Mouse (Mus musculus) frontal cortex, adult (tissue): Measurements from ENCODE around the gene Ogdh.
"Not testable (repeated sequence)": the region's sequence is repeated elsewhere in the genome, so short reads cannot be mapped to it uniquely, and the experiment has no call there.

ENCODE experiments used
- ATAC-seq: cut with Nextera tagmentation; 2 replicates; pipeline ENCODE4 v1.9.2; 2017; ENCODE audit warnings: mild to moderate bottlenecking, moderate library complexity, mixed read lengths; ENCODE audit not compliant: low TSS enrichment

The Ogdh gene

DNA sequence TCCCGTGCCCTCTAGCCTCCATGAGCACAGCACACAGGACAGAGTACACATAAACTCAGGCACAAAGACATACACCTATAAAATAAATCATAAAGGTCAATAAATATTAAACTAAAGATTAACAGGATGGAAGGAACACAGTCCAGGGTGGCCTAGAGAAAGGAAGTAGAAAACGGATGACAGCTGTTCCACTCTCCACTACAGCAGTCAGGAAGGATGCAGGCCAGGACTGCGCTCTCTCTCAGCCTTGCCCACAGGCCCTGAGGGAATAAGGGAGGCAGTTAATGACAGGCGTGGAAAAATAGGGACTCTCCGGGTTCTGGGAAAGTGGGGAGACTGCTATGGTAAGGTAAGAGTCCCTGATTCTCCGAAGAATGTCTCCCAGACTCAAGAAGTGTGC lies 75.0 kb downstream of the Ogdh start:
- no peak for ATAC-seq

DNA sequence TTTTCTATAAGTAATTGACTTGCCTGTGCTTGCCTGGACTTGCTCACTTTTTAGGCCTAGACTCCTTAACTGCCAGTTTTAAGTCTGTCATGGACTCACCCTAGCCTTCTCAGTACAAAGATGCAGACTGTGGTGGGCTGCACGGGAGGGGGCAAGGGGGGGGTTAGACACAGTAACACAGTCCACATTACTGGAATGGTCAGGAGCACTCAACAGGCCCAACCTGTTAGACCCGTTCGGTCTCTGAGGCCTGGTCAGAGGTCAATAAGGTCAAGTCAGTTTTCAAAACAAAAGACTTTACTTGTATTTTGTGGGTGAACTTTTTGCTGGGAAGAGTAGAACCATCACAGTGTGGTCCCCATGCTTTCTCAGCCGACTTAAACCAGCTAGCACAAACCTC lies 75.7 kb downstream of the Ogdh start:
- no peak for ATAC-seq

DNA sequence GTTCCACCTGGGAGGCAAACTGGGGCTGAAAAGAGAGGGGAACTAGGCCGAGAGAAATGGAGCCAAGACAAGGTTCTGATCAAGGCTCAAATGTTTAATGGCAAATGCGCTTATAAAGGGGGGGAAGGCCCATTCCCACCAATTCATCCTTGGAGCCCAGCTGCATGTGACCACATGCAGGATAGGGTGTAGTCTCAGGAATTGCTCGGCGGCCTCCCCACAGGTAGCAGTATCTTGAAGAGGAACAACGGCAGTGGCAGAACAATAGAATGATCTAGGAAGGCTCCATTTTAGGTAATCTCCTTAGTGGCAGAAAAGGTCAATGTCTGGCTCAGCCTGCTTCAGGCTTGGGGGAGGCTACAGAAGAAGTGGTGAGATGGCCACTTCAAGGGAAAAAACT lies 76.6 kb downstream of the Ogdh start:
- ATAC-seq: not testable (repeated sequence)

DNA sequence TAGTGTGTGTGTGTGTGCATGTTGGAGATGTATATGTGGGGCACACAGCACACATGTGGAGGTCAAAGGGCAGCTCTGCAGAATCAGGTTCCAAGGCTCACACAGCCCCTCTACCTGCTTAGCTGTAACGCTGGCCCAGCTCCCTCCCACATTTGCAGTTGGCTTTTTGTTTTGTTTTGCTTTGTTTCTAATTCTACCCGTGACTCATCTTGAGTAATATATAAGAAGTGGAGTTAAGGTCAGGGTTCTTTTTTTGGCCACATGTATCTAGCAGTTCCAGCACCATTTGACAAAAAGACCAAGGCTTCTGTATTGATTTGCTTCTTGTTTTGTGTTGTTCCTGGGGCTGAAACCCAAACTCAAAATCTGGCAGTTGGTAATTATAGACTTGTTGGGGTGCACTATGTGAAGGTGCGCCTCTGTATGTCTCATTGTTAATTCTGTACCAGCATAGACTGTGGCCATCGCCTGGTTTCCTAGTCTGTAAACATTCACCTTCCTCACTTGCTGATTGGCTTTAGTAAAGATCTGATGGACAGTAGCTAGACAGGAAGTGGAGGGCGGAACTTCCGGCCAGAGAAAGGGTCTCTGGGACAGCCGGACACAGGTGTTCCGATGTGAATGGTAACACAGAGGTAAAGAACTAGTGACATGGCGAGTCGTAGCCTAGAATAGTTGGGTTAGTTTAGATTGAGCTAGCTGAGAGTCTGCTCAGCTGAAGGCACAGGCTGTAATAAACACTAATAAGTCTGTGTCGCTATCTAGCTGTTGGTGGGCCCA lies 80.1 kb downstream of the Ogdh start:
- ATAC-seq: no peak

DNA sequence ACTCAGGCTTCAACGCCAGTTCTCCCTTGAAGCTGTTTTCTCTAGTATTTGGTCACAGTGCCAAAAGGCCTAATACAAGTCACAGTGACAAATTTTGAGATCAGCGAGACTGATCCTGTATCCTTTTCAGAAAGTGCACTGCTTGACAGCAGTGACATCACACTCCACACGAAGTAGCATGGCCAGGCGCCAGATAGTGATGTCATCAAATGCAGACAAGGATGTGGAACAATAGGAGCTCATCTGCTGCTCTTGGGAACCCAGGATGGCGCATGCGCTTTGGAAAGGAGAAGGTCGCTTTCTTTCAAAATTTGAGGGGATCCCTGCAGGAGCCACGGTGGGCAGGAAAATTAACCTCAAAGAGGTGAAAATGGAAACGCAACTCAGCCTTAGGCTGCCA lies 81.4 kb downstream of the Ogdh start:
- ATAC-seq: no peak

DNA sequence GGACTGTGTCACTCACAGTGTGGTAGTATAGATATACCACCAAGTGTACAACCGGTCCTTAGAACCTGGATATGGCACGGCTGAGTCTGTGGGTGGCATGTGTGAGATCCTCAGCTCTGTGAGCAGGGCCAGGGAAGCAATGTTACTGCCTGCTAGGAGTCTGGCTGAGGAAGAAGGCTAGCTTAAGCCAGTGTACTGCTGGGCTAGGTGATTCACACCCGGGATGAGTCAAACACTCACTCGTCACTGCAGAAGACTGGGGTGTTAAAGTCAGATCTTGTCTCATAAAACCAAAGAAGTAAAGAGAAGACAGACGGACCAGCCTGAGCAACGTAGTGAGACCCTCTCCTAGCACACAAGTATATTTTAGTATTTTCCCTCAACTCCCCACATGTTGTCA lies 89.5 kb downstream of the Ogdh start:
- ATAC-seq: peak; percentile 69; the same call in 1 of the 2 replicates

DNA sequence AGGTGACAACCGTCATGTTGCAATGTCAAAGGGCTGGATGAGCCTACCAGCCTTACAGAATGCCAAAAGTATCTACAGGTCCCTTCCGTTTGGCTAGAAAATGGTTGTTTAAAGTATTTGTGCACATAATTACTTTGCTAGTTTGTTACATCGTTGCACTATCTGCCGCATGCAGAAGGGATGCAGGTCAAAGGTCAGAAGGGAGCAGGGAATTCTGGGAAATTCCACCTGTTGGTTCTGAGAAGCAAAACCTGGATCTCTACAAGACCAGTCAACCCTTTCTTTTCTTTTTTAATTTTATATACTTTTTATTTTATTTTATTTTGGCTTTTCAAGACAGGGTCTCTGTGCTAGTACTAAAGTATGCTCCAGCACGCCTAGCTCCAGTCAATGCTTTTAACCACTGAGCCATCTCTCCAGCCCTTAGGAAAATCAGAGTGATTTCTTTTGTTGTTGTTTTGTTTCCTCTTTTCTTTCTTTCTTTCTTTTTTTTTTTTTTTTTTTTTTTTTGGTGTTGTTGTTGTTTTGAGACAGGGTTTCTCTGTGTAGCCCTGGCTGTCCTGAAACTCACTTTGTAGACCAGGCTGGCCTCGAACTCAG lies 96.8 kb downstream of the Ogdh start:
- no peak for ATAC-seq

DNA sequence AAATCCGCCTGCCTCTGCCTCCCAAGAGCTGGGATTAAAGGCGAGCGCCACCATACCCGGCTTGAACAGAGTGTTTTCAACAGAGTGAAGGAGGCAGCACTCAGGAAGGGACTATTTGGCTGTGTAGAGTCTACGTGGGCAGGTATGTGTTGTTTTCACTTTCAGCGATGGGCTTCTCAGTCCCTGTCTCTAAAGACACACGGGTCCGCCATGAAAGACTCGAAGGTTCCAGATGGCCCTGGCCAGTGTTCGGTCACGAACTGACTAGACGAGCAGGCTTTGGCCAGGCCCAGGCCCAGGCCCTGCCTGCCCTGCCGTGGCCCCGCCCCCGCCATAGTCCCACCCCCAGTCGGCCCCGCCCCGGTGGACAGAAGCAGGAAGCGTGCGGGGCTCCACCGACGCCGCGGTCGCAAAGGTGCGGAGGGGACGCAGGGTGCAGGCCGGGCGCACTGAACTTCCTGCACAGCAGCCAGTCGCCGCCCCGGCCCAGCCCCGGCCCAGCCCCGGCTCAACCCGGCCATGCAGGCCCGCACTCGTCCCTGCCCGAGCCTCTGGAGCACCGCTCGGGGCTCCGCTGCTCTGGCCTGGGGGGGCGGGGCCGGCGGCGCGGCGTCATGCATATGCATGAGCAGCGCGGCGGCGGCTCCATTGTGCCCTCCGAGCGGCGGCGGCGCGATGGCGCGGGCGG lies 97.4 kb downstream of the Ogdh start, which contains the start of gene Zmiz2:
Zmiz2 (plus strand) TSS at position 349 of the 688 bp plus-strand sequence.
- ATAC-seq: peak; percentile 94

DNA sequence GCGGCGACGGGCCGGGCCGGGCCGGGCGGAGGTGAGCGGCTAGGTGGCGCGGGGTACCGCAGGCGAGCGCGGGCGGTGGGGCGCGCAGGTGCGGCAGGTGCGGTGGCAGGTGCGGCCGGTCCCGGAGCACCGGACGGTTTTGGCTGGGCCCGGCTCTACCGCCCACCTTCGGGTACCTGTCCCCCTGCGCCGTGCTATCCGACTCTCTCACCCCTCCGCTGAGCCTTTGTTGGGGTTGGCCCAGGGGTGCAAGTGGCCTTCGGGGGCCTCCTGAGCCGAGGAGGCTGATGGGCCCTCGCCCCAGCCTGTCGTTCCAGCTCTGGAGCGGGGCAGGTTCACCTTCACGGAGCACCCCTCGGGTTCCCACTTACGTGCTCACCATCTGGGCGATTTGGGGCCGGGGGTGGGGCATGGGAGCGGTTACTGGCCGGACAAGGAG lies 98.1 kb downstream of the Ogdh start:
- ATAC-seq: peak; percentile 24; the same call in 1 of the 2 replicates

DNA sequence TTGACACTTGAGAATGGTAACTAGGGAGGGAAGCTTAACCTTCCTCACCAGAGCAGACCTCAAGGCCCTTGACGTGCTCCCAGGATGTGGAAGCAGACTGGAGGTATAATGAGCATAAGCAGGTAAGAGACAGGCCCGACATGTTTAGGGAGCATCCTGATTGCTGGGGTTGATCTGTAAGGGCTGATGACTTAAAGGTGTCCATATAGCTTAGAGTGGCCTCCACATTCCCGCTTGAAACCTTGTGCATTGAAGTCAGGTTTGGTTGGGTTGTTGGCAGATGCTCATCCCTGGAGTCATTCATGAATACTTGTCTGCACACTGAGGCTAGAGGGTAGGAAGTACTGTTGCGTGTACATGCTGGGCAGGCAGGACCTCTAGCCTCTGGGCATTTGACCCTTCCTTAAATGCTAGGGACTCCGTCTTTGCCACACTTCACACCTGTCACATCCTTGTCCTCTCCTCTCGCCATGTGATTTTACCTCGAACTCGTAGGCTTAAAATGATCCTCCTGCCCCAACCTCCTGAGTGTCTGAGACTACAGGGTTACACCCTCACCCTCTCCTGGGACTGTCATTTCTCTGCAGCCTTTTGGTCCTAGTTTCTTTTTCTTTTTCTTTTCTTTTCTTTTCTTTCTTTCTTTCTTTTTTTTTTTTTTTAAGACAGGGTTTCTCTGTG lies 99.1 kb downstream of the Ogdh start:
- ATAC-seq: no peak

DNA sequence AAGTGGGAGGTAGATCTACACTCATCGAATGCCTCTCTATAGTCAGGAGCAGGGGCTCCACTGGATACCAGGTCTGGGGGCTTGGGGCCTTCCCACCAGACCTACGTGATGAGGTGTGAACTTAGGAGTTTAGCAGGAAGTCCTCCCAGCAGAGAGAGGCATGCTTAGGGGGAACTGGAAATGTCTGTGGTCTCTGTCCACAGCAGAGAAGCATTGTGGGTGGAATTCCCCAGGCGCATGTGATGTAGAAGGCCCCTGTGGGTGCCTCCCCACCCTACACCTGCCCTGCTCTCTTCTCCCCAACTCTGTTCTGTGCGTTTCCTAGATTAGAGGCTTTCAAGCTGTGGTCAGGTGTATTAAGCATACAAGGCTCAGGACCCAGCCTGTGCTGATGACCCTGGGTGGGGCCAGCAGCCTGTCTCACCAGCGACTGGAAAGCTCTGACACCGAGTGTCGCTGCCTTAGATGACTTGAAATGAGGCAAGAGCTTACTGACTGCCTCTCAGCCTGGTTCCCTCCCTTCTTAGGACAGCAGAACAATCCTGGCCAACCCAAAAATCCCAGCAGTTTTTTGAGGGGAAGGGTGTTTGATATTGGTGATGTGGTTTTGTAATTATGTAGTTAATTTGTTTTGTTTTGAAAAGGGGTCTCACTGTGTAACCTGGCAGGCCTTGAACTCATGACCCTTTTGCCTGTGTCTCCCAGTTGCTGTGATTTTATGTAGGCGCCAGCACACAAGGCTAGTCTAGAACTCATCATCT lies 100.3 kb downstream of the Ogdh start:
- no peak for ATAC-seq

DNA sequence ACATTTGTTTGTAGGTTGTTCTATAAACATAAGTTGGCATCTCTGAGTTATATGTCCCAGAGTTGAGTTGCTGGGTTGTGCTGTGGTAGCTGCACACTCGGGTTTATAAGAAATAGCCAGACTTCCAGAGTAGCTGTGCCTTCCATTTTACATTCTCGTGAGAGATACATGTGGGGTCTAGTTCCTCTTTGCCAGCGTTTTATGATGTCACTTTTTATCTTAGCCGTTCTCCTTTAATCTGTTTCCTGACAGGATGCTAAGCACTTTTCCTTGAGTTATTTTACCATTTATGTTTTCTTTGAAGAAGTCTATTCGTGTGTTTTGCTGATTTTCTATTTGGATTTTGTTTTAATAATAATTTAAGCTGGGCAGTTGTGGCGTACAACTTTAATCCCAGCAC lies 101.4 kb downstream of the Ogdh start:
- no peak for ATAC-seq

DNA sequence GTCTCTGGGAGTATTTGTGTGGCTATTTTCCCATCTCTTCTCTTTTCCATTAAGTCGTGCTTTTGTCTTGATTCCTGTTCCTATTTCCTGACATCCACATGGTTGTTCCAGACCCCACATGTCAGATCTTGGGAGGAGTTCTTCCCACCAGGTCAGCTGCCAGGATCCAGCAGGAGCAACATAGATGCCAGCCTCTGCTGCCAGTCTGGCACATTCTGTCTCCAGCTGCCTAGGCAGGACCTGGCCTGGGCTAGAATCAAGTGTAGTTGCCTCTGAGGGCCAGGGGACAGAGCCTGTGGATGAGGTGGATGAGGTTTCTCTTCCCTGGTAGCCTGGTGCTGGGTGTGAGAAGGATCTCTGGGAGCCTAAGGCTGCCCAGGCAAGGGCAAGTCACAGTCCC lies 102.4 kb downstream of the Ogdh start:
- ATAC-seq: no peak

DNA sequence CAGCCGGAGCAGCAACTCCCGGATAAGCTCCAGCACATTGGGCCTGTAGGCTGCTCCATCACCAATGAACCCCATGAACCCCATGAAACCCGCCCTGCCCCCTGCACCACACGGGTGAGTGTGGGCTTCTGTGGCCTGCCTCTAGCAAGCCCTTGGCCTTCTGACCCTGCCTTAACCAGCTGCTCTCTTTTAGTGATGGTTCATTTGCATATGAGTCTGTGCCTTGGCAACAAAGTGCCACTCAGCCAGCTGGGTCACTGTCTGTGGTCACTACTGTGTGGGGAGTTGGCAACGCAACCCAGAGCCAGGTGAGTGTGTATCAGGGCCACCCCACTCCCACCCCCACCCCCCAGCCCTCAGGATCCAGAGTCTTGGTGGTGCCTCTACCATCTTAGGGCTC lies 104.1 kb downstream of the Ogdh start:
- no peak for ATAC-seq

DNA sequence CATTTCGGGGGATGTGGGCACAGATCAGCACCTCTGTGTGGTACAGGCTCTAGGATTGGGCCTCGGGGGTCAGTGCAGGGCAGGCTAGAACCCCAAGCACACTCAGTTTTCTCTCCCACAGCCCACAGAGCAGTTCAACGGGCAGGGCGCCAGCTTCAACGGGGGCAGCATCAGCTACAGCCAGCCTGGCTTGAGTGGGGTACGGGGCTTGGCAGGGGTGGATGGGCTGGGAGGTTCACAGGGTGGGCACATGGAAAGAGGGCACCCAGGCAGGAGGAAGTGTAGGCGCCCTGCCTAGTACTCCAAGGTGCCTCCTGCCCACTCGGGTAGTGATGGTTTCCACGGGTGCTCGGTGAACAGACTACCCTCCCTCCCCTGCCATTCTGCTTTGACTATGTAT lies 106.7 kb downstream of the Ogdh start:
- ATAC-seq: no peak

DNA sequence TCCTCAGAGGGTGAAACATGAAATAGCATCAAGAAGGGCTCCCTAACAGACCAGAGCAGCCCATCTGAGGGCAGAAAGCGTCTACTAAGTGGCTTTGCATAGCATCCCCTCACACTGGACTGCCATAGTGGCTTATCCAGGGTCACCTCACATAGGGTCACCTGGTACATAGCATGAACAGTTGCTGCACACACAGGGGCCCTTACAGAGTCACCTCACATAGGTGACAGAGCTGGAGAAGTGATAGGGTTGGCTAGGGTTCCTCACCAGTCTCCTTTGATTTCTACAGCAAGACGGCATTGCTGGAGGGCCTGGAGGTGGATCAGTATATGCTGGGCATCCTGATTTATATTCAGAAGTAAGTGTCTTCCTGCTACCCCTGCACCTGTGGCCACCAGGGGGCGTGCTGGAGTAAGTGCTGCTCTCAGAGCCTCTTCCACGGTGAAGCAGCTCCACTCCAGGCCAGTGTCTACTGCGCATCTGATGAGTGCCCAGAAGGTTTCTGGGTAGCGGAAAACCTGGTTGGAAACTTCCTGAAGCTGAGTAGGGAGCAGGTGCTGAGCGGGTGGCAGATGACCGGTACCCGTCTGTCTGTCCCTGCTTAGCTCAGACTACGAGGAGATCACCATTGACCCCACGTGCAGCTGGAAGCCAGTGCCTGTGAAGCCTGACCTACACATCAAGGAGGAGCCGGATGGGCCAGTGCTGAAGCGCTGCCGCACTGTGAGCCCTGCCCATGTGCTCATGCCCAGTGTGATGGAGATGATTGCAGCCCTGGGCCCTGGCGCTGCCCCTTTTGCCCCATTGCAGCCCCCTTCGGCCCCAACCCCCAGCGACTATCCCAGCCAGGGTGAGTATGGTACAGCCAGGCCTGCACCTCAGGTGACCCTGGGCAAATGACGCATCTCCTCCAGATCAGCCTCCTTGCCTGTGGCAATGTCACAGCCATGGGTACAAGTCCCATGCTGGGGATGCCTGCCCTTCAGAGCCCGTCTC lies 111.4 kb downstream of the Ogdh start:
- ATAC-seq: no peak

DNA sequence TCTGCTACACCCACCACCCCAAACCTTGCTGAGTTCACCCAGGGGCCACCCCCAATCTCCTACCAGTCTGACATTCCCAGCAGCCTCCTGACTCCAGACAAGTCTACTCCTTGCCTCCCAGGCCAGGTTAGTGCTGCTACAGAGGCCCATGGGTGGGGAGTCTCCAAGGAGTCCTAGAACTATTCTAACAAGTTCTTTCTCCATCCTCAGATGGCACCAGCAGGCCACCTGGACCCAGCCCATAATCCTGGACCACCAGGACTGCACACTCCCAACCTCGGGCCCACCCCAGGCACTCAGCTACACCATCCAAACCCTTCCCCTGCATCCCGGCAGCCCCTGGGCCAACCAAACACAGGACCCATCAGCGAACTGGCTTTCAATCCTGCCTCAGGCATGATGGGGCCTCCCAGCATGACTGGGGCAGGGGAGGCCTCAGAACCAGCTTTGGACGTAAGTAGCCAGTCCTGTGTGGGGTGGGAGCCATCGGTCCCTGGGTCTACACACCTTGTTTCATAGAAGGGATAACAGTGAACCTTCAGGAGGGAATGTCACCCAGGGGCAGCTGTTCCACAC lies 112.5 kb downstream of the Ogdh start:
- ATAC-seq: no peak

DNA sequence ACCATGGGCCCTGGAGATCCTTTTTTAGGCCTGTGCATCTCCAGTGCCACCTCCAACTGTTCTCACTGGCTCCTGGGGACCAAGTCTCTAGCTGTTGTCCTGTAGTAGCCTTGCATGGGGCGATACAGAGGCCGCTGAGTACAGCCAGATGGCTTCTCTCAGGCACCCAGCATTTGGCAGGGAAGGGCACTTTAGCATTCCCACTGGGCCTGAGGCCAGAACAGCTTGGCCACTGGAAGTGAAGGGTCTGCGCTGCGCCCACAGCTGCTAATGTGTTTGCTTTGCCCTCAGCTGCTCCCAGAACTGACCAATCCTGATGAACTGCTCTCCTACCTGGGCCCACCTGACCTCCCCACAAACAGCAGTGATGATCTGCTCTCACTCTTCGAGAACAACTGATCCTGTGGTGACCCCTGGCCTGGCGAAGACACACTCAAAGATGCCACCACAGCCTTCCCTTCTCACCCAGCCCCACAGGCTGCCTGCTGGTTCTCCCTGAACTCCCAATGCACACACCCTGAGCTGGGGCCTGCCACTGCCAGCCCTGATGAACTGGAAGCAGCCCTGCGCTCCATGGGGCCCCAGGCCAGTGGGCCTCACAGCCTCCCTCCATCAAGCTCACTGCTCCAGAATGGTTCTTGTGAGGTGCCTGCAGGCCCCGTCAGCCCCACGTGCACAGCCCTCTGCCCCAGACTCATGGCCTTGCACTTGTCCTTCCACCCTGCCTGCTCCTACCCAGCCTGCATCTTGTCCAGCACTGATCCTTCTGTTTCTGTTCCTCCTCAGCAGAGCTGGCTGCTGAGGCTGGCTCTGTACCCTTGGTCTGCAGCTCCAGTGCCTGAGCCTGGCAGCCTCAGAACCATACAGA lies 113.5 kb downstream of the Ogdh start:
- ATAC-seq: no peak

DNA sequence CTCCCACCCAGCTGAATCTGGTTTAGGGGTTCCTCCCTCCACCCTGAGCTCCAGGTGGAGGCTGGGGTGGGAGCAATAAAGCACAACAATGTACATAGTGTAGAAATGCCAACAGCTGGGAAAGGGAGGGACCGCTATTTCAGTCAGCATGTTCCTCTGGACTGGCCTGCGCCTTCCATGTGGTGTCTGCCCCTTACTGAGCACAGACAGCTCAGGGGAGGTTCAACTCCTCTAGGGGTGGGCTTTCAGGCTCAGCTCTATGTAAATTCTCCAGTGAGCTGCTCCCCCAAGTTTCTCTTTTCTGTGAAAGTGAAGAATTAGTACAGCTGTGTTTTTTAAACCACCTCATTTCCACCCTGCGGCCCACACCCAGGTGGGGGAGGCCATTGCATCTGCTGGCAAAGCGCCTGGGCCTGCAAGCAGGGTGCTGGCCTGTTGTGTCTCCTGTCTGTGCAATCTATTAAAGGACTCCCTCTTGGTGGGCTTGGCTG lies 114.2 kb downstream of the Ogdh start:
- ATAC-seq: peak; percentile 6; the same call in 1 of the 2 replicates
